Mouse (Mus musculus): ENCODE measurements around the gene Gm9887. TPM values are rescaled to one million over a fixed set of nuclear protein-coding genes. Genes with fewer than 3 reads are reported as not detected.

Gene Gm9887
- 1 to 10 TPM; 1.2 to 1.5 TPM for total RNA-seq (2021)
- long read RNA-seq: 0 reads

- peak; percentile 98 to 99 for DNase-seq (ENCODE audit: low spot score in 2 of 2)
Measured at GRCm38 (mm10) chr12:69371854-69372671, at the start of gene Gm9887, which contains the start of gene Arf6. Gm9887 (minus strand) TSS chr12:69372458. Arf6 (plus strand) TSS chr12:69372150.

- DNase-seq (ENCODE audit: low spot score in 2 of 2): no peak
Measured at GRCm38 (mm10) chr12:69420716-69421115, 48.5 kb upstream of the Gm9887 start.

DNA sequence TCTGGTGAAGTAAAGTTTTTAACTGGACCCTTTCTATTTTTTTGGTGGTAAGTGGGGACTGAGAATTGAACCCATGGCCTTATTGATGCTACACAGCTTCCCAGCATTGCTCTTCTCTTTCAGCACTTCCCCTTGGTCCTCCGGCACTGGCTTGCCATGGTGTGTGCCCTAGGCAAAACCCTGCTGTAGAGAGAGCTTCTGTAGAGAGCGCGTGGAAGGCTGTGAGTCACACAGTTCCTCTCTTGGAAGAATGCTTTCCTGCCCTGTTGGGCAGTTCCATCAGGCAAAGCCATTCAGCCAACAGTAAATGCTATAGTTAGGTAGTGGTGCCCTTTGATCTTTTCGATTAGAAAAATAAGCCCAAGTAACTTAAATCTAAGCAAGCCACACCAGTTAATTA is 47.3 kb upstream of the Gm9887 start:
- DNase-seq (ENCODE audit: low spot score in 2 of 2): no peak

GRCm38 (mm10) chr12:69419017-69419605 is 46.9 kb upstream of the Gm9887 start:
- DNase-seq (ENCODE audit: low spot score in 2 of 2): no peak

DNA sequence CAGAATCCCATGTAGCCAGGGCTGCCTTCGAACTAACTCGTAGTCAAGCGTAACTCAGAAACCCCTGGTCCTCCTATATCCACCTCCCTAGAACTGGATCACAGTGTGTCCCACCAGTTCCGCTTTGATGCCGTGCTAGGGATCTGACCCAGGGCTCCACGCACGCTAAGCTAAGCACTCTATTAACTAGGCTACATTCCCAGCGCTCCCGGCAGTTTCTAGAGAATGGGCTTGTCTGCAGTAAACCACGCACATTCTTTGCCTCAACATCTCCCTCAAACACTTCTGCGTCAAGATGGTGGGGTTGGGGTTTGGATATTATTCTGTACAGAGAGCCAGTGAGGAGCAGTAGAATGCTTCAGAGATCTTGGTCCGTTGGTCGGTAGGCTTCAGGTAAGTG is 46.3 kb upstream of the Gm9887 start:
- DNase-seq (ENCODE audit: low spot score in 2 of 2): no peak

- no peak for DNase-seq (ENCODE audit: low spot score in 2 of 2)
Measured at GRCm38 (mm10) chr12:69417701-69418291, 45.5 kb upstream of the Gm9887 start.

DNA sequence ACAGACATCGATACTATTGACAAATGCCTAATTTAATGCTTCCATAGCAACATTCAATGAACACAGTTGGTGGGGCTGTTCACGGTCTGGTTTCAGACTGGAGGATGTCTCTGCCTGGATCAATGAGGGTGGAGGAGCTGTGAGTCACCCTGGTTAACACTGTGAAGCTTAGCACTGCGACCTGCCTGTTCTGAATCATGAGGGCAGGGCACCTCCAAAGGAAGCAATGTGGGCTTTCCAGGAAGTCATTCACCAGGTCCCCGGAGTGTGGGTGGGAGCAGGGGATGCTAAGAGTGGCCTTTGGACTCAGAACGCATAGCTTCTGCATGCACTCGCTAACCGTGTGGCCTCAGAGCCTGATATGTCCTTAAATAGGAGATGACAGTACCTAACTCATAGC is 44.5 kb upstream of the Gm9887 start:
- DNase-seq (ENCODE audit: low spot score in 2 of 2): no peak

- no peak for DNase-seq (ENCODE audit: low spot score in 2 of 2)
Measured at GRCm38 (mm10) chr12:69414826-69415572, 42.7 kb upstream of the Gm9887 start.

GRCm38 (mm10) chr12:69413303-69413702 is 41.0 kb upstream of the Gm9887 start:
- no peak for DNase-seq (ENCODE audit: low spot score in 2 of 2)

GRCm38 (mm10) chr12:69411936-69412335 is 39.7 kb upstream of the Gm9887 start:
- DNase-seq (ENCODE audit: low spot score in 2 of 2): no peak

DNA sequence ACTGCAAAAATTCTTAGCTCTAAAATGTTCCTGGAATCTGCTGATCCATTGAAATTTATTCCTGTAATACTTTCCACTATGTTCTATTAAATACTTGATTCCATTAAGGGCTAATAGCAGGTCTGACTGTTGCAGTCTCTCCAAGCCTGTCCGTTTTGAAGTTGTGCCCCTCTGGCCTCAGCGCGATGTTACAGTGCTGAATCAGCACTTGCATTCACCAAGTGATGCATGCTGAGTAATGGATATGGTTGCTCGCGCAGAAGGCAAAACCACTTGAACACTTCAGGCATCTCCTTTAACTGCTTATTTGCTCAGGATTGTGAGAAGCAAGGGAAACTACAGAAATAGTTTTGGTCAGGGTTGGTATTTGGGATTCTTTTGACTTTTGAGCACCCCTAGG is 38.5 kb upstream of the Gm9887 start:
- no peak for DNase-seq (ENCODE audit: low spot score in 2 of 2)

GRCm38 (mm10) chr12:69402594-69403167 is 30.4 kb upstream of the Gm9887 start:
- DNase-seq (ENCODE audit: low spot score in 2 of 2): no peak

DNA sequence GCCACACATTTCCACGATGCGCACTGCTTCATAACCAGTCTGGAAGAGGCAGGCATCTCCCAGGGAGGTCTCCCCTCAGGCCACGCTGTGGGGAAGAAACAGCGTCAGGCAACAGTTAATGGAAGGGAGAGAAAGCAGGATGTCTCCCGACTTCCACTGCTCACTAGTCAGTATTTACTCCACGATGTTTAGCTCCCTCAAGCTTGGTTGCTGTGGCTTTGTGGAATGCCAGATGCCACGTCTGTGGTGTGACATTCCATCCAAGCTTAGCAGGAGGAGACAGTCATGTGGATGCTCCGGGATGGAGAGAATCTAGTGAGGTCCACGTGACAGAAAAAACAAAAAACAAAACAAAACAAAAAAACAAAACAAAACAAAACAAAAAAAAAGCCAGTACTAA is 29.8 kb upstream of the Gm9887 start:
- DNase-seq (ENCODE audit: low spot score in 2 of 2): no peak

GRCm38 (mm10) chr12:69400871-69401286 is 28.6 kb upstream of the Gm9887 start:
- no peak for DNase-seq (ENCODE audit: low spot score in 2 of 2)

GRCm38 (mm10) chr12:69400367-69400766 is 28.1 kb upstream of the Gm9887 start:
- DNase-seq (ENCODE audit: low spot score in 2 of 2): no peak

- DNase-seq (ENCODE audit: low spot score in 2 of 2): peak; percentile 44 to 64
Measured at GRCm38 (mm10) chr12:69394456-69394855, 22.2 kb upstream of the Gm9887 start.

DNA sequence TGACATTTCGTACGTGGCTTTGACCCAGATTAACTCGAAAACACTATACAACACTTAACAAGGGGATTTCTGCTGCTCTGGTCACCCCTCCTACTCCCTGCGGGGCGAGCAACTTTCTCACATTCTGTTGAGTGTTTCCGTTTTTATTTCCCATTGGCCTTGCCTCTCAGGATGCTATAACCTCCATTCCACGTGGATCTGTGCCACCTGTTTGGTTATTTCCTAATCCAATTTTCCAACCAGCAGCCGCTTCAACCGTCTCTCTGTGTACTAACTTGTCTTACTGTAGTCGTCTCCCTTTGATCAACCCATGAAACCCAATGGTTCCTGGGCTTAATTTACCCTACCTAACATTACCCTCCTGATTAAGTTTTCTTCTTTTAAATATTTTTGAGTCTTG is 20.8 kb upstream of the Gm9887 start:
- no peak for DNase-seq (ENCODE audit: low spot score in 2 of 2)

GRCm38 (mm10) chr12:69390000-69390698 is 17.9 kb upstream of the Gm9887 start:
- DNase-seq (ENCODE audit: low spot score in 2 of 2): no peak

DNA sequence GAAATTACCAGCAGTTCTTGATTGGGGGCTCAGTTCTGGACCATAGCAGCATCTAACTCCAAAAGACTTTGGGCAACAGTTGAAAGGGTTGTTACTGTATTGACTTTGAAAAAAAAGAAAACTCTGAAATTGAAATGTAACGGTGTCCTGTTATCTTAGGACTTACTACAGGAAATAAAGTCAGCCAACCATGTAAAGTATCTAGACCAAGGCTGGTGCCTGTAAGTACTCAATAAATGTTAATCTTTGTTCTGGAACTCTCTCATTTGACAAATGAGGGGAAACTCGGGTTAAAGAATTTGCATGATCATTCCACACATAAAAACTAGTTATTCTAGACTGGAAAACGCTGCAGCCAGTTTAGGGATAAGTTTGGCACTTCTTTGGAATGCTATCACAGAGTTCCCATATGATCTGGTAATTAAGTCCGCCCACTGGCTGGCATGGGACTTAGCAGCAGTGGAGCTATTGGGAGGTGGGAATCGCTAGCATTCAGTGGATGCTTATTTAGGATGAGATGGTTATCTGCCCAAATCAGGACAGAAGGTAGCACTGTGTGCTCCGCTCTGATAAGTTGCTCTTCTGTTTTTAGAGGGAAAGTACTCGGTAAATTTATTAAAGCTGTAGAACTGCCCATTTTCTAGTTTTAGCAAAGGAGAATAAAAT is 17.1 kb upstream of the Gm9887 start:
- no peak for DNase-seq (ENCODE audit: low spot score in 2 of 2)

DNA sequence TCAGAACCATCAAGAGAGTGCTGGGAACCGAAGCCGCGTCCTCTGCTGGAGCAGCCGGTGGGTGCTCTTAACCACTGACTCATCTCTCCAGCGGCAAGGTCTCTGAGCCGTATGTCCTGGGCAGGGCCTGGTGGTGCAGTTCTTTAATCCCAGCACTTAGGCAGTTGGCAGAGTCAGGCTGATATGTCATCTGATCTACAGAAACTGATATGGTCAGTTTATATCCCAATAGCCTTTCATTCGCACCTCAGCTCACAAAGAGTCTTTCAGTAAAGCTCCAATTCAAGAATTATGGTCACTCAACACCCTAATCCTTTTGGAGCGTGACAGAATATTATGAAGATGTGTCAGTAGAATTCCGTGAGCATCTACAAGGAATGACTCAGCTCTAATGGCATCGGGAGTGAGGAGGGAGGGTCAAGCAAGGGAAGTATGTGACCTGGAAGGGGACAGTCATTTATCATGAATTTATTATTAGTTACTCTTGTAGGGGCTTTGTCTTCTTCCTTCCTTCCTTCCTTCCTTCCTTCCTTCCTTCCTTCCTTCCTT is 16.1 kb upstream of the Gm9887 start:
- DNase-seq (ENCODE audit: low spot score in 2 of 2): no peak
